Mouse (Mus musculus): ENCODE data around the gene Gdap2.

DNA sequence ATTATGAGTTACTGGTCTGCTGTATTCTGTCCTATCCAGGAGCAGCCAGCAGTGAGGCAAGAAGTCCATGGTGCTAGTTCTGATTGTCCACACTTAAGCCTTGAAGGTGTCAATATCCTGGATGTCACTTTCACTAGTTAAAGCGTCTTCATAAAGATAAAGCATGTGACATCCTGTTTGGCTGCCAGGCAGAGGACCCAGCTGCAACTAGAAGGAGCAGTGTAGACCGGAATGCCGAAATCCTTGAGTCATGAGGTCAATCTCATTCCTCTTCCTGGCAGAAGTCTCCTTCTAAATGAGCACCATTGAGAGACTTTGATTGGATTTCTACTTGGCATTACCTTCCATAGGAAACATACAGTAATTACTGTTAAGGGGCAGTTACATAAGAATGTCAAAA is 18.3 kb downstream of the Gdap2 start:
- TF ChIP-seq POLR2AphosphoS2 (IDR thresholded peaks at IDR 0.05; ENCODE audit: insufficient read length, low read depth), result no peak
- TF ChIP-seq TCF12 (IDR thresholded peaks at IDR 0.05; ENCODE audit: insufficient read depth, poor library complexity, severe bottlenecking), result no peak
- no peak for TF ChIP-seq USF1 (IDR thresholded peaks at IDR 0.05; ENCODE audit: low read depth)
- TF ChIP-seq POLR2A (IDR thresholded peaks at IDR 0.05; ENCODE audit: insufficient read length, low read depth), result no peak
- TF ChIP-seq CEBPB (IDR thresholded peaks at IDR 0.05; ENCODE audit: insufficient read depth, poor library complexity, severe bottlenecking), result no peak
- TF ChIP-seq E2F4 (IDR thresholded peaks at IDR 0.05; ENCODE audit: insufficient read depth), result no peak
- no peak for TF ChIP-seq MAX (IDR thresholded peaks at IDR 0.05; ENCODE audit: low read depth)
- no peak for TF ChIP-seq MYOG (IDR thresholded peaks at IDR 0.05; ENCODE audit: control insufficient read depth in 1 of 3, insufficient read depth in 1 of 3, insufficient read length in 2 of 3, low read depth in 2 of 3)
- TF ChIP-seq TCF3 (IDR thresholded peaks at IDR 0.05; ENCODE audit: insufficient read length, low read depth), result no peak
- no peak for TF ChIP-seq SRF (IDR thresholded peaks at IDR 0.05; ENCODE audit: control insufficient read depth, insufficient read length, low read depth)
- no peak for TF ChIP-seq MYOD1 (IDR thresholded peaks at IDR 0.05; ENCODE audit: control insufficient read depth in 1 of 3, insufficient read length in 2 of 3, low read depth in 2 of 3)
- TF ChIP-seq REST (IDR thresholded peaks at IDR 0.05; ENCODE audit: insufficient read depth, insufficient read length), result no peak
